In the genomic region with DNA sequence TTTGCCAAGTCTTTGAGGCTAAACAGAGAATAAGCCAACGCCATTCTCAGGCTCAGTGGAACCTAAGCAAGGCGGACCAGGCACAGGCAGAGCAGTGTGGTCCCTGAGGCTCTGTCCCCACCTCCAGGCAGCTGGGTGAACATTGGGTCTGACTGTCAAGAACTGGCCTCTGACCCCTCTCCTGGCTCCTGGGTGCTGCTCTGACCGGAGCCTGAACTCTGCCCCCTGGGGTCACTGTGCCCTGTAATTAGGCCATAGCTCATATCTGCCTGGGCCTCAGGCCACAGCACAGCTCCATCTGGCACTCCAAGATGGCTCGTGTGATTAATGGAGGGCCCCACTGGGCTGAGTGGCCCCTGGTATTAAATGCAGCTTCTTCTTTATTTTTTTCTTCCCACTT, we compare ENCODE assay signal across 13 mouse cellular contexts.
DNase-seq lines count a peak whose midpoint lies in the region; ATAC-seq and TF ChIP-seq lines count a peak whose summit lies in the region.
"Had no signal": no experiment of that assay in that cellular context is flagged by ENCODE, and none has a peak within 500 bp of the region (broad histone marks: within the 10 kb centered on the region; RNA-seq: fewer than 3 reads in every experiment).

No protein-coding gene starts in this region.

- H3K36me3 ChIP-seq in lung, postnatal 0 days (ENCODE audit: insufficient read depth, low read length), result no peaks in the 10 kb centered on the region
- no peaks in the 10 kb centered on the region for H3K36me3 ChIP-seq in kidney, adult 2 months (ENCODE audit: control insufficient read depth, insufficient read depth, low read length)
- 0 out of 2 replicates have a peak, but pooled peaks cover 4% of the 10 kb centered on the region for H3K36me3 ChIP-seq in limb, embryonic 15.5 days
- no peaks in the 10 kb centered on the region for H3K36me3 ChIP-seq in midbrain, postnatal 0 days (ENCODE audit: insufficient read depth, low read length)
- H3K36me3 ChIP-seq: stomach, embryonic 15.5 days had no signal

- no peak overlapping the region for H3K9ac ChIP-seq in lung, postnatal 0 days (replicated peaks; ENCODE audit: low read depth)
- no peak overlapping the region for H3K9ac ChIP-seq in limb, embryonic 15.5 days
- no peak overlapping the region for H3K9ac ChIP-seq in midbrain, postnatal 0 days (replicated peaks; ENCODE audit: low read length, poor library complexity, severe bottlenecking)
- H3K9ac ChIP-seq: hindbrain, embryonic 14.5 days; stomach, embryonic 15.5 days had no signal

- no peak for TF ChIP-seq POLR2A in kidney, adult 2 months (IDR thresholded peaks at IDR 0.05; ENCODE audit: low read depth, low read length)

- 0 out of 2 replicates have a peak, but pooled peaks have one; percentile 8 for TF ChIP-seq CTCF in lung, postnatal 0 days (IDR thresholded peaks at IDR 0.05)
- peak; percentile 48; the same call in 1 of the 2 replicates for TF ChIP-seq CTCF in kidney, adult 2 months (conservative IDR thresholded peaks at IDR 0.05; ENCODE audit: insufficient read depth, insufficient read length, low read depth, low read length)
- no peak for TF ChIP-seq CTCF in midbrain, postnatal 0 days (IDR thresholded peaks at IDR 0.05)

- no peak overlapping the region for H3K4me2 ChIP-seq in lung, postnatal 0 days (replicated peaks; ENCODE audit: low read depth, low read length)
- no peak overlapping the region for H3K4me2 ChIP-seq in limb, embryonic 15.5 days
- H3K4me2 ChIP-seq in midbrain, postnatal 0 days (ENCODE audit: low read depth, low read length, poor library complexity, severe bottlenecking), result no peak overlapping the region
- H3K4me2 ChIP-seq: hindbrain, embryonic 14.5 days; stomach, embryonic 15.5 days had no signal

- no peak for TF ChIP-seq EP300 in lung, postnatal 0 days (IDR thresholded peaks at IDR 0.05)

- H3K27me3 ChIP-seq in lung, postnatal 0 days (replicated peaks; ENCODE audit: insufficient read depth, low read length), result no peaks in the 10 kb centered on the region
- H3K27me3 ChIP-seq in kidney, adult 2 months (replicated peaks; ENCODE audit: control insufficient read depth, insufficient read depth, low read length), result no peaks in the 10 kb centered on the region
- no peaks in the 10 kb centered on the region for H3K27me3 ChIP-seq in limb, embryonic 15.5 days
- no peaks in the 10 kb centered on the region for H3K27me3 ChIP-seq in midbrain, postnatal 0 days (ENCODE audit: insufficient read depth, low read length)
- H3K27me3 ChIP-seq: stomach, embryonic 15.5 days had no signal

- no peak for DNase-seq in lung, postnatal 0 days (ENCODE audit: low spot score)
- no peak for DNase-seq in lung, postnatal 25 days (ENCODE audit: low spot score)
- DNase-seq in kidney, adult 2 months, result peak; percentile 79
- peak; percentile 89 for DNase-seq in yolk sac, embryonic 10.5 days (ENCODE audit: low spot score)
- DNase-seq in midbrain, postnatal 0 days (ENCODE audit: low spot score), result no peak
- no peak for DNase-seq in heart, adult 11 months
- DNase-seq: heart, adult 18-20 months; lung, postnatal 36 days had no signal

- peaks cover 26% of the 10 kb centered on the region for H3K4me1 ChIP-seq in lung, postnatal 0 days (ENCODE audit: insufficient read depth, low read depth, low read length)
- H3K4me1 ChIP-seq in kidney, adult 2 months (ENCODE audit: control insufficient read depth, insufficient read depth, low read length), result peaks cover 70% of the 10 kb centered on the region
- H3K4me1 ChIP-seq in limb, embryonic 15.5 days, result peaks cover 95% of the 10 kb centered on the region
- H3K4me1 ChIP-seq in midbrain, postnatal 0 days (ENCODE audit: insufficient read depth, low read length), result no peaks in the 10 kb centered on the region; the same call in 1 of the 2 replicates

- no peak overlapping the region for H3K27ac ChIP-seq in lung, postnatal 0 days (ENCODE audit: low read length)
- H3K27ac ChIP-seq in kidney, adult 2 months (ENCODE audit: insufficient read depth, low read depth, low read length), result no peak overlapping the region
- peak overlapping the region; percentile 24; the same call in 1 of the 2 replicates for H3K27ac ChIP-seq in limb, embryonic 15.5 days
- no peak overlapping the region for H3K27ac ChIP-seq in midbrain, postnatal 0 days (ENCODE audit: low read depth, low read length)
- H3K27ac ChIP-seq: hindbrain, embryonic 14.5 days; stomach, embryonic 15.5 days had no signal

- H3K4me3 ChIP-seq in lung, postnatal 0 days (ENCODE audit: low read depth, low read length), result no peak overlapping the region
- H3K4me3 ChIP-seq in kidney, adult 2 months (ENCODE audit: insufficient read depth, low read depth, low read length), result no peak overlapping the region
- no peak overlapping the region for H3K4me3 ChIP-seq in limb, embryonic 15.5 days
- H3K4me3 ChIP-seq in midbrain, postnatal 0 days (ENCODE audit: low read depth, low read length), result no peak overlapping the region
- H3K4me3 ChIP-seq: myocyte; stomach, embryonic 15.5 days had no signal

- WGBS in lung, postnatal 0 days, result 78% methylated on average over 4 of the region's 4 CpGs
- 67% methylated on average over 4 of the region's 4 CpGs for WGBS in kidney, adult 2 months
- WGBS in limb, embryonic 15.5 days, result 46% methylated on average over 4 of the region's 4 CpGs
- WGBS in midbrain, postnatal 0 days, result 81% methylated on average over 4 of the region's 4 CpGs

- ATAC-seq in lung, postnatal 0 days, result no peak
- no peak for ATAC-seq in limb, embryonic 15.5 days (ENCODE audit: insufficient number of reproducible peaks, low FRiP score, low TSS enrichment, low read depth)
- ATAC-seq in midbrain, postnatal 0 days (ENCODE audit: low FRiP score), result no peak
- ATAC-seq: forebrain, embryonic 14.5 days had no signal

- H3K9me3 ChIP-seq in lung, postnatal 0 days (ENCODE audit: low read length), result no peaks in the 10 kb centered on the region
- H3K9me3 ChIP-seq in limb, embryonic 15.5 days, result no peaks in the 10 kb centered on the region
- no peaks in the 10 kb centered on the region for H3K9me3 ChIP-seq in midbrain, postnatal 0 days (ENCODE audit: low read length)
- H3K9me3 ChIP-seq: stomach, embryonic 15.5 days had no signal

Comparison
In these comparisons a context has a peak if more than half of its experiments do, and no peak if none do; other contexts are left out.
1. DNase-seq: peak in kidney, adult 2 months (single experiment) and yolk sac, embryonic 10.5 days (single experiment); none in lung, postnatal 0 days (single experiment), lung, postnatal 25 days (single experiment), midbrain, postnatal 0 days (single experiment) and heart, adult 11 months (single experiment).